Mouse (Mus musculus): ENCODE measurements around the gene Paqr3.

Paqr3 gene

GRCm38 (mm10) chr5:97084541-97084940, 26.9 kb downstream of the Paqr3 start:
- no peak for DNase-seq (ENCODE audit: low spot score)

DNA sequence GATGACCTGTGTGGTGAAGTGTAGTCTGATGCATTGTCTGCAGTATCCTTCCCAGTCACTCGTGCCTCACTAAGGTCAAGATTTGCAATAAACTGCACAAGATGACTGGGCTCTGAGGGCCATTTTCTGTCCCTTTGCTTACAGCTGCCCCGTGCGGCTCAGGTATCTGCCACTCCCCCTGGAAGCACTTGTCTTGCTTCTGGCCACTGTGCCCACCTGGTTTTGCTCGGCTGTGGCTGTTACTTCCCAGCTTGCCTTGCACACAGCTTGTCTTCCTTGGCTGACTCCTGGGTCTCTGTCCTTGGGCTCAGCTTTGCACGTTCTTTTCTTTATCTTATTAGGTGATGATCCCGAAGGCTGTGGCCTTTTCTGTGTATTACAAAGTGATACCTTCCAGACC, 27.7 kb downstream of the Paqr3 start:
- no peak for DNase-seq (ENCODE audit: low spot score)

- no peak for DNase-seq (ENCODE audit: low spot score)
Measured at GRCm38 (mm10) chr5:97081481-97081880, 29.9 kb downstream of the Paqr3 start.

DNA sequence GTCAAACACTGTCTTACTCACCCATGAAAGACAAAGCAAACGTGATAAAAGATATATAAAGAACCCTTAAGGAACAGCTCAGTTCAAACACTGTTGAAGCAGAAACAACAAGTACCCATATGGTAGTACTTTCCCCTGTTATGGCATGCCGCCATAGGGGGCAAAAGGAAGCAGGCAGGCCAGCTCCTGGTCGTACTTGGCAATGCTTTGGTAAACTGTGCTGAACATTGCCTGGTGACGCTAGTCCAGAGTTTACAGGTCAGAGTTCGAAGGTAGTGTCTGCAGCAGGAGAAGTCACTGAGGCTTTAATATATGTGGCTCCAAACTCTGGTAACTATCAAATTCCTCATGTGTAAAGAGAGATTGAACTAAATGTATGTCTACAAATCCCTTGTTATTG, 32.8 kb downstream of the Paqr3 start:
- DNase-seq (ENCODE audit: low spot score) = no peak

DNA sequence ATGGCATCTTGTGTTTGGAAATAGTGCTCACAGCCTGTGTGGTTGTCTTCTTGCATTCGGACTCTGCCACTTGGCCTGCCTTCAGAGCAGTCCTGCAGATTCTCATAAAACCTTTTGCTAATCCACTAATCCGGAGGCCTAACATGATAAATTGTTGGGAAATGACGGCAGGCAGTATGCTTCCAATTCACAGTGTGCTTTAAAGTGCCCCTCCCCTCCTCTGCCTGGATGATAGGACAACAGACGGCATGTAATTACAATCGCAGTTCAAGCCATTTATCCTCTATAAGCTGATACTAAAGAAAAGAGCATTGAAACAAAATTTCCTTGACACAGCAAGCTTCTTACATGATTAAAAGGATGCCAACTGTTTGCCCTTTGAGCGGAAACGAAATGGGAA, 33.7 kb downstream of the Paqr3 start:
- DNase-seq (ENCODE audit: low spot score) = peak; percentile 30

- DNase-seq (ENCODE audit: low spot score) = no peak
Measured at GRCm38 (mm10) chr5:97076167-97076566, 35.2 kb downstream of the Paqr3 start.

DNA sequence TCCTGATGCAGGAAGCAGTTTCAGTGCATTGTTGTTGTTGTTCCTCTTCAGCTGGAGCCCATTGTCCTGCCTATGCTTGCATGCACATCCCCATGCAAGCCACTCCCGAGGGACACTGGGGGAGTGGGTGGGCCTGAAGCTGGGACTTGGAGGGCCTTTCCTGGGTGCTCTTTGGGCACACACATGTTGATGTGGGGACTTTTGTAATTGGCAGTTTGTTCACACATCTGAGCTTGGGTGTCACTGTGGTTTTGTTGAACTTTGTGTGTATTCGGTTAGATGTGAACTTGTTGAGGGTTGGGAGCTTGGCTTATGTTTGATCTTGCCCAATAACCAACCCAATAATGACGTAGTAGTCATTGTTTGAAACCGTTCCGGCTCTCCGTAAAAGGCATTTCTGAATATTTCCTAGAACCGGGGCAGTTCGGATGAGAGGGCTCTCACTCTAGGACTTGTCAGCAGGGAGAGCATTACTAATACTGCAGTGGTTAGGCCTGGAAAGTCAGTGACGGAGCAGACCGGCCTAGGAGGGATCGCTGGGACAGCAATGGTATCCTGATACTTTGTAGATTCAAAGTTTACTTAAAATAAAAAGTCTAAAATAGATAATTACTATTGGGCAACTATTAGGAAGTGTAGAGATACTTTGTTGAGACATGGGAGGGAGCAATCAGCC, 35.8 kb downstream of the Paqr3 start:
- no peak for DNase-seq (ENCODE audit: low spot score)

DNA sequence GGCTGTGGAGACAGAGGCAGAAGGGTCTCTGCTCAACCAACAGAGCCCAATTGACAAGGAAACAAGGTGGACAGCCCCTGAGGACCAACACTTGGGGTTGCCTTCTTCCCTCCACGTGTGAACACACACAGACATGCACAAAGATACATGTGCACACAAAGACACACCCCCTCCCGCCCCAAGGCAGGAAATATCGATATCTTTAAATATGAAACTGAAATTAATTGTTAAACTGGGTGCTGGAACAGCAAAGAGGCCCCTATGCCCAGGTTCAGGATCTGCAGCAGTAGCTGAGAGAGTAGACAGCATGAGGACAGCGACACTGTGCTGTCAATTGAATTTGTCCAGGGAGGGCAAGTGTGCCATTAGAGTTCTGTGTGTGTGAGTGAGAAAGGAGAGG, 45.6 kb downstream of the Paqr3 start:
- DNase-seq (ENCODE audit: low spot score) = no peak

- no peak for DNase-seq (ENCODE audit: low spot score)
Measured at GRCm38 (mm10) chr5:97062041-97062440, 49.4 kb downstream of the Paqr3 start.

DNA sequence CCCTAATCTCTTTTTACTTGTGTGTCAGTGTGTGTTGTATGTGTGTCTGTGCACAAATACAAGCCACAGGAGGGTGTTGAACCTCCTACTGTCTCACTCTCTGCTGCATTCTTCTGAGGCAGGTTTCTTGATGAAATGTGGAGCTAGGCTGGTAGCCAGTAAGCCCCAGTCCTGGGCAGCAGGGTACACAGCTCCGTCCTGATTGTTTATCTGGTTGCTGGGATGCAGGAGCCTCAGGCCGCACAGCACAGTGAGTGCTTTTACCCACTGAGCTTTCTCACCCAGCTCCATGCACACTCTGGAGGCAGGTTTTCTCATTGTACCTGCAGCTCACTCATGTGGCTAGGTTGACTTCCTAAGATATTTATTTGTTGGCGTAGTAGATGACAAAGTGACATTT, 50.5 kb downstream of the Paqr3 start:
- no peak for DNase-seq (ENCODE audit: low spot score)

- DNase-seq (ENCODE audit: low spot score) = no peak
Measured at GRCm38 (mm10) chr5:97056791-97057450, 54.5 kb downstream of the Paqr3 start.

DNA sequence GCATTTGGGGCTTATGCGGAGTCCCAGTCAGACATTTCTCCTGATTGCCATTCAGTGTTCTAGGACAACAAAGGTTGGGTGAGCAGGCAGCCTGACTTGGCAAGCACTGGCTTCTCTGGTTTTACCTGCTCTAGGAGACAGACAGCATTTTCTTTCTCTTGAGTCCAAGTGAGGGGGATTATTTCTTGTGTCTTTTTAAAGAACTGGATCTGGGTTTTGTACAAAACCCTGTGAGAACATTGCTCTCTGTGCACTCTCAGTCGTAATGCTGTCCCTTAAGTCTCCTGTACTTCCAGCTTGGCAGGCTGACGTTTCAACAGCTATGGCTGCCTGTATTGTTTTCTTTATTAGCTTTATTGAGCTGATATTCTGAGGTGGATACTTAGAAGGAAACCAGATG, 55.0 kb downstream of the Paqr3 start:
- DNase-seq (ENCODE audit: low spot score) = no peak

GRCm38 (mm10) chr5:97055511-97056068, 55.8 kb downstream of the Paqr3 start:
- DNase-seq (ENCODE audit: low spot score) = peak; percentile 86

DNA sequence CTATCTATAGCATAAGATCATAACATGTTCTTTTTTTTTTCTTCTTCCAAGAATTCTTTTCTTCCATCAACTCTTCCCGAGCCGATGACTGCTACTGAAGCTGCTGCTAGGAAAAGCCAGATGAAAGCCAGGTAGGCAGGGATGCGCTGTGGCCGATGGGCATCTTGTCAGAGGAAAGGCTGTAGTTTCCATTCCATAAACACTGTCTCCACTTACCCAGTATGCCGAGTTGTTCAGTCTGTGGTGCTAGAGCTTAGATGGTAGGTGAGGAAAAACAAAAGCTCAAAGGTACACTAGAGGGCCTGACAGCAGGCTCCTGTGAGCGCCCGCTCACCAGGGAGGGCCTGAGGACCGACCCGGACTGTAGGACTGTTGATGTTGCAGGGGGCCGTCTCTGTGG, 56.6 kb downstream of the Paqr3 start:
- DNase-seq (ENCODE audit: low spot score) = no peak

GRCm38 (mm10) chr5:97054166-97054565, 57.2 kb downstream of the Paqr3 start:
- no peak for DNase-seq (ENCODE audit: low spot score)

GRCm38 (mm10) chr5:97048905-97049304, 62.5 kb downstream of the Paqr3 start:
- no peak for DNase-seq (ENCODE audit: low spot score)

DNA sequence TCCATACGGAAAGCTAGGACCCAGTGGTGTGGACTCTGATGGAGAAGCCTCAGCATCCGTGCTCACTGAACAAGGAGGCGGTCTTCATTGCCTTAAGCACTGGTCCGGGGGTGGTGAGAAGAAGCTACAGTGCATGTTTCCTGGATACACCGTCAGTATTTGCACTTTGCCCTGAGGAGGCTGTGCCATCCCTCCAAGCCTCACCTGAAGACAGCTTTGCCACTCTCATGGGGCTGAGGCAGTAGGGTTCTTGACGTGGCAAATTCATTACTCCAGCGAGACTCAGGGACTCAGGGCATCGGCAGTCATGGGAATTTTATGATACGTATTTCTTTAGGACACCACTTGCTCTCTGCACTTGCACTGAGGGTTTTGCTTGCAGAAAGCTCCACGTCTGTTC, 64.7 kb downstream of the Paqr3 start:
- DNase-seq (ENCODE audit: low spot score) = no peak

- no peak for DNase-seq (ENCODE audit: low spot score)
Measured at GRCm38 (mm10) chr5:97045260-97045659, 66.1 kb downstream of the Paqr3 start.
